Mouse (Mus musculus): ENCODE measurements at regions not wholly inside any gene's neighbourhood (a gene's known extent, or its start where the extent isn't known, plus 50 kb on each side); places are given as distances from the start of the nearest gene placed in this dataset.
A peak's percentile ranks its signal among the peaks of the same experiment; 100 is the strongest.

- DNase-seq: peak; percentile 88
Measured at GRCm38 (mm10) chr2:129883417-129883816, 83.1 kb downstream of the Stk35 start.

GRCm38 (mm10) chr2:129884316-129884715 is 84.0 kb downstream of the Stk35 start:
- DNase-seq: no peak

- peak; percentile 93 for DNase-seq
Measured at GRCm38 (mm10) chr2:129885536-129885935, 85.2 kb downstream of the Stk35 start.

- peak; percentile 95 for DNase-seq
Measured at GRCm38 (mm10) chr2:129893231-129893630, 92.9 kb downstream of the Stk35 start.

GRCm38 (mm10) chr2:129893832-129894231 is 93.5 kb downstream of the Stk35 start:
- DNase-seq: no peak

GRCm38 (mm10) chr2:129894906-129895305 is 94.6 kb downstream of the Stk35 start:
- peak; percentile 61 for DNase-seq

- peak; percentile 81 for DNase-seq
Measured at GRCm38 (mm10) chr2:129895369-129895768, 95.1 kb downstream of the Stk35 start.

GRCm38 (mm10) chr2:129896696-129897095 is 96.4 kb downstream of the Stk35 start:
- peak; percentile 71 for DNase-seq

- peak; percentile 86 for DNase-seq
Measured at GRCm38 (mm10) chr2:129903383-129904135, 103.2 kb downstream of the Stk35 start.

- DNase-seq: peak; percentile 82
Measured at GRCm38 (mm10) chr2:129904753-129905152, 104.4 kb downstream of the Stk35 start.

- DNase-seq: peak; percentile 80
Measured at GRCm38 (mm10) chr2:129908701-129909425, 103.3 kb upstream of the Tgm3 start.

GRCm38 (mm10) chr2:129911203-129911921 is 100.8 kb upstream of the Tgm3 start:
- DNase-seq: peak; percentile 73

GRCm38 (mm10) chr2:129912556-129912955 is 99.6 kb upstream of the Tgm3 start:
- DNase-seq: peak; percentile 72

- DNase-seq: peak; percentile 84
Measured at GRCm38 (mm10) chr2:129914261-129914660, 97.9 kb upstream of the Tgm3 start.

- peak; percentile 29 for DNase-seq
Measured at GRCm38 (mm10) chr2:129916411-129916810, 95.7 kb upstream of the Tgm3 start.

GRCm38 (mm10) chr2:129918141-129918790 is 93.9 kb upstream of the Tgm3 start:
- DNase-seq: peak; percentile 80

GRCm38 (mm10) chr2:129919551-129919950 is 92.6 kb upstream of the Tgm3 start:
- peak; percentile 71 for DNase-seq

- DNase-seq: peak; percentile 33
Measured at GRCm38 (mm10) chr2:129927218-129927617, 84.9 kb upstream of the Tgm3 start.

- DNase-seq: peak; percentile 79
Measured at GRCm38 (mm10) chr2:129933578-129933977, 78.6 kb upstream of the Tgm3 start.

- peak; percentile 40 for DNase-seq
Measured at GRCm38 (mm10) chr2:129942824-129943223, 69.3 kb upstream of the Tgm3 start.

- peak; percentile 76 for DNase-seq
Measured at GRCm38 (mm10) chr2:129947847-129948553, 64.1 kb upstream of the Tgm3 start.

GRCm38 (mm10) chr2:129949786-129950185 is 62.4 kb upstream of the Tgm3 start:
- peak; percentile 74 for DNase-seq
